Mouse (Mus musculus) G1E (cell line): ENCODE measurements at regions not wholly inside any gene's neighbourhood (a gene's known extent, or its start where the extent isn't known, plus 50 kb on each side); places are given as distances from the start of the nearest gene placed in this dataset.
A peak's percentile ranks its signal among the peaks of the same experiment; 100 is the strongest.

Experiments used
- CTCF ChIP-seq: IDR thresholded peaks from 2 replicates; pipeline ENCODE4 v1.5.1; 2012; ENCODE audit warnings: low read depth, low read length, inconsistent platforms, mixed read lengths
- GATA1 ChIP-seq: IDR thresholded peaks from 2 replicates; pipeline ENCODE4 v1.6.1; 2012; ENCODE audit warnings: borderline replicate concordance, low read length, inconsistent platforms, mixed read lengths
- GATA2 ChIP-seq: IDR thresholded peaks from 2 replicates; pipeline ENCODE4 v1.6.1; 2012; ENCODE audit warnings: low read depth, low read length, inconsistent platforms, borderline replicate concordance
- TAL1 ChIP-seq: conservative IDR thresholded peaks from 2 replicates; pipeline ENCODE4 v1.6.1; 2012; ENCODE audit warnings: low read depth, low read length, inconsistent platforms, mixed read lengths

DNA sequence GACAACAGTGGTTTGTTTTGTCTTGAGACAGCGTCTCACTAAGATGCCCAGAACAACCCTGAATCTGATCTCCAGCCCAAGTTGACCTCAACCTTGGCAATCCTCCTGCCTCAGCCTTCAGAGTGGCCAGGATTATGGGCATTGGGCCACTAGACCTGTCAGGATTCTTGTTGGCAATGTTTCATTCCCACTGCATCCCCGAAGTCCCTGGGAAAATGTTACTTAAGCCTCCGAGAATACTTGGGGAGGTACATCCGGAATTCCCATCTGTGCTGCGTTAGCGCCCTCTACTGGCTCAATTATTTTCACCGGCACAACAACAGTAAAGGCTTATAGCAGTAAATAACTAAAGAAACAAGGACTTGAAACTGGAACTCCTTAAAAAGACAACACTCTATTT lies 78.9 kb upstream of the Tmem260 start:
- TF ChIP-seq CTCF (peak; percentile 14; the same call in 1 of the 2 replicates), GATA1 (no peak), TAL1 (no peak), GATA2 (no peak)
